Mouse (Mus musculus): Measurements from ENCODE around the gene Ntan1. TPM values are rescaled to one million over a fixed set of nuclear protein-coding genes. Genes with fewer than 3 reads are reported as not detected.
A peak's percentile ranks its signal among the peaks of the same experiment; 100 is the strongest.

Gene Ntan1
- polyA plus RNA-seq, 1 experiment from 2014 or later: 169 TPM

- no peak for DNase-seq (ENCODE audit: low spot score)
- no peak overlapping the region for H3K4me3 ChIP-seq
- H3K27me3 ChIP-seq (ENCODE audit: insufficient read depth, poor library complexity, severe bottlenecking): no peaks in the 10 kb centered on the region
- peaks cover 96% of the 10 kb centered on the region for H3K36me3 ChIP-seq
- H3K27ac ChIP-seq: no peak overlapping the region
- no peaks in the 10 kb centered on the region for H3K4me1 ChIP-seq (replicated peaks)
- no peaks in the 10 kb centered on the region for H3K9me3 ChIP-seq
- 92% methylated on average over 7 of the region's 7 CpGs for WGBS
Observed at GRCm38 (mm10) chr16:13808410-13808809, 10.2 kb upstream of the Ntan1 start.

- H3K36me3 ChIP-seq: peaks cover 91% of the 10 kb centered on the region
Observed at GRCm38 (mm10) chr16:13812152-13812551, 6.5 kb upstream of the Ntan1 start.

GRCm38 (mm10) chr16:13813200-13813599 lies 5.4 kb upstream of the Ntan1 start:
- DNase-seq (ENCODE audit: low spot score): no peak
- Histone ChIP-seq H3K27me3 (ENCODE audit: insufficient read depth, poor library complexity, severe bottlenecking) (no peaks in the 10 kb centered on the region), H3K9me3 (no peaks in the 10 kb centered on the region), H3K4me1 (replicated peaks) (peaks cover 4% of the 10 kb centered on the region), H3K36me3 (peaks cover 84% of the 10 kb centered on the region), H3K4me3 (no peak overlapping the region), H3K27ac (no peak overlapping the region)
- 96% methylated on average over 3 of the region's 3 CpGs for WGBS

More at GRCm38 (mm10) chr16:13812152-13812551, 6.5 kb upstream of the Ntan1 start:
- Histone ChIP-seq H3K27me3 (ENCODE audit: insufficient read depth, poor library complexity, severe bottlenecking) (no peaks in the 10 kb centered on the region), H3K4me1 (replicated peaks) (no peaks in the 10 kb centered on the region), H3K4me3 (no peak overlapping the region), H3K9me3 (no peaks in the 10 kb centered on the region), H3K27ac (no peak overlapping the region)
- DNase-seq (ENCODE audit: low spot score): no peak
- WGBS: 93% methylated on average over 6 of the region's 6 CpGs

- Histone ChIP-seq H3K27ac (peak overlapping the region; percentile 94), H3K4me1 (replicated peaks) (peaks cover 24% of the 10 kb centered on the region), H3K36me3 (peaks cover 32% of the 10 kb centered on the region), H3K9me3 (no peaks in the 10 kb centered on the region), H3K4me3 (peak overlapping the region; percentile 81), H3K27me3 (ENCODE audit: insufficient read depth, poor library complexity, severe bottlenecking) (no peaks in the 10 kb centered on the region)
- no peak for DNase-seq (ENCODE audit: low spot score)
- under 1% methylated on average over 36 of the region's 36 CpGs for WGBS
Observed at GRCm38 (mm10) chr16:13819394-13819743, 724 bp downstream of the Ntan1 start.

- Histone ChIP-seq H3K36me3 (peaks cover 31% of the 10 kb centered on the region), H3K27ac (peak overlapping the region; percentile 94), H3K4me3 (peak overlapping the region; percentile 81), H3K27me3 (ENCODE audit: insufficient read depth, poor library complexity, severe bottlenecking) (no peaks in the 10 kb centered on the region), H3K4me1 (replicated peaks) (peaks cover 24% of the 10 kb centered on the region), H3K9me3 (no peaks in the 10 kb centered on the region)
- WGBS: 45% methylated on average over 12 of the region's 12 CpGs
- no peak for DNase-seq (ENCODE audit: low spot score)
Observed at GRCm38 (mm10) chr16:13819806-13820500, 1.3 kb downstream of the Ntan1 start.

GRCm38 (mm10) chr16:13820771-13821170 lies 2.1 kb downstream of the Ntan1 start:
- DNase-seq (ENCODE audit: low spot score): no peak
- Histone ChIP-seq H3K9me3 (no peaks in the 10 kb centered on the region), H3K36me3 (peaks cover 23% of the 10 kb centered on the region), H3K27ac (no peak overlapping the region), H3K27me3 (ENCODE audit: insufficient read depth, poor library complexity, severe bottlenecking) (no peaks in the 10 kb centered on the region), H3K4me3 (no peak overlapping the region), H3K4me1 (replicated peaks) (peaks cover 24% of the 10 kb centered on the region)
- WGBS: 95% methylated on average over 5 of the region's 5 CpGs

- 84% methylated on average over 7 of the region's 7 CpGs for WGBS
- no peak for DNase-seq (ENCODE audit: low spot score)
- H3K36me3 ChIP-seq: peaks cover 60% of the 10 kb centered on the region
Observed at GRCm38 (mm10) chr16:13825781-13826490, 7.3 kb downstream of the Ntan1 start.

GRCm38 (mm10) chr16:13826511-13826910 lies 7.9 kb downstream of the Ntan1 start:
- H3K4me3 ChIP-seq: no peak overlapping the region
- no peaks in the 10 kb centered on the region for H3K9me3 ChIP-seq
- 90% methylated on average over 4 of the region's 4 CpGs for WGBS
- DNase-seq (ENCODE audit: low spot score): no peak
- no peaks in the 10 kb centered on the region for H3K27me3 ChIP-seq (ENCODE audit: insufficient read depth, poor library complexity, severe bottlenecking)
- H3K36me3 ChIP-seq: peaks cover 63% of the 10 kb centered on the region
- H3K27ac ChIP-seq: no peak overlapping the region
- no peaks in the 10 kb centered on the region for H3K4me1 ChIP-seq (replicated peaks)

More at GRCm38 (mm10) chr16:13825781-13826490, 7.3 kb downstream of the Ntan1 start:
- Histone ChIP-seq H3K4me1 (replicated peaks) (0 out of 2 replicates have a peak, but pooled peaks cover under 1% of the 10 kb centered on the region), H3K27ac (no peak overlapping the region), H3K27me3 (ENCODE audit: insufficient read depth, poor library complexity, severe bottlenecking) (no peaks in the 10 kb centered on the region), H3K9me3 (no peaks in the 10 kb centered on the region), H3K4me3 (no peak overlapping the region)

GRCm38 (mm10) chr16:13830444-13830843 lies 11.8 kb downstream of the Ntan1 start:
- Histone ChIP-seq H3K36me3 (peaks cover 94% of the 10 kb centered on the region), H3K4me1 (replicated peaks) (no peaks in the 10 kb centered on the region), H3K27me3 (ENCODE audit: insufficient read depth, poor library complexity, severe bottlenecking) (no peaks in the 10 kb centered on the region), H3K9me3 (no peaks in the 10 kb centered on the region), H3K4me3 (no peak overlapping the region), H3K27ac (no peak overlapping the region)
- WGBS: 89% methylated on average over 10 of the region's 10 CpGs
- DNase-seq (ENCODE audit: low spot score): no peak

- 90% methylated on average over 5 of the region's 5 CpGs for WGBS
- DNase-seq (ENCODE audit: low spot score): no peak
- no peak overlapping the region for H3K4me3 ChIP-seq
- no peaks in the 10 kb centered on the region for H3K9me3 ChIP-seq
- no peak overlapping the region for H3K27ac ChIP-seq
- no peaks in the 10 kb centered on the region for H3K4me1 ChIP-seq (replicated peaks)
- no peaks in the 10 kb centered on the region for H3K27me3 ChIP-seq (ENCODE audit: insufficient read depth, poor library complexity, severe bottlenecking)
- peaks cover 99% of the 10 kb centered on the region for H3K36me3 ChIP-seq
Observed at GRCm38 (mm10) chr16:13831606-13832005, 13.0 kb downstream of the Ntan1 start.

- no peak for DNase-seq (ENCODE audit: low spot score)
- H3K4me3 ChIP-seq: no peak overlapping the region
- peaks cover 100% of the 10 kb centered on the region for H3K36me3 ChIP-seq
- WGBS: 93% methylated on average over 5 of the region's 5 CpGs
- H3K9me3 ChIP-seq: no peaks in the 10 kb centered on the region
- H3K4me1 ChIP-seq (replicated peaks): no peaks in the 10 kb centered on the region
- H3K27ac ChIP-seq: no peak overlapping the region
- H3K27me3 ChIP-seq (ENCODE audit: insufficient read depth, poor library complexity, severe bottlenecking): no peaks in the 10 kb centered on the region
Observed at GRCm38 (mm10) chr16:13834382-13834781, 15.7 kb downstream of the Ntan1 start.

GRCm38 (mm10) chr16:13840056-13840455 lies 21.4 kb downstream of the Ntan1 start:
- Histone ChIP-seq H3K4me3 (no peak overlapping the region), H3K27ac (no peak overlapping the region), H3K36me3 (peaks cover 95% of the 10 kb centered on the region), H3K4me1 (replicated peaks) (no peaks in the 10 kb centered on the region), H3K9me3 (no peaks in the 10 kb centered on the region), H3K27me3 (ENCODE audit: insufficient read depth, poor library complexity, severe bottlenecking) (no peaks in the 10 kb centered on the region)
- 92% methylated on average over 7 of the region's 7 CpGs for WGBS
- DNase-seq (ENCODE audit: low spot score): no peak

GRCm38 (mm10) chr16:13840956-13841355 lies 22.3 kb downstream of the Ntan1 start:
- no peaks in the 10 kb centered on the region for H3K9me3 ChIP-seq
- no peak overlapping the region for H3K27ac ChIP-seq
- H3K4me3 ChIP-seq: no peak overlapping the region
- WGBS: 97% methylated on average over 3 of the region's 3 CpGs
- H3K27me3 ChIP-seq (ENCODE audit: insufficient read depth, poor library complexity, severe bottlenecking): no peaks in the 10 kb centered on the region
- H3K4me1 ChIP-seq (replicated peaks): no peaks in the 10 kb centered on the region
- DNase-seq (ENCODE audit: low spot score): no peak
- peaks cover 95% of the 10 kb centered on the region for H3K36me3 ChIP-seq

Measured in hindbrain, embryonic 10.5 days (tissue).